Mouse (Mus musculus) inflammation-experienced regulatory T-cells, adult 6 months (primary cell): ENCODE results near the gene Nepn. TPM values are rescaled to one million over a fixed set of nuclear protein-coding genes. Genes with fewer than 3 reads are reported as not detected.
"Not testable (repeated sequence)": the region's sequence is repeated elsewhere in the genome, so short reads cannot be mapped to it uniquely, and the experiment has no call there.

Experiments
- ATAC-seq: one replicate; pipeline ENCODE4 v1.8.0; 2017
- polyA plus RNA-seq, 3 experiments: library from polyadenylated mRNA; unstranded; fragments of 100-300 nt; shearing (Covaris generic); gene quantifications; one replicate each; pipeline ENCODE4 v1.2.1; 2017

The Nepn gene
- not detected for polyA plus RNA-seq

DNA sequence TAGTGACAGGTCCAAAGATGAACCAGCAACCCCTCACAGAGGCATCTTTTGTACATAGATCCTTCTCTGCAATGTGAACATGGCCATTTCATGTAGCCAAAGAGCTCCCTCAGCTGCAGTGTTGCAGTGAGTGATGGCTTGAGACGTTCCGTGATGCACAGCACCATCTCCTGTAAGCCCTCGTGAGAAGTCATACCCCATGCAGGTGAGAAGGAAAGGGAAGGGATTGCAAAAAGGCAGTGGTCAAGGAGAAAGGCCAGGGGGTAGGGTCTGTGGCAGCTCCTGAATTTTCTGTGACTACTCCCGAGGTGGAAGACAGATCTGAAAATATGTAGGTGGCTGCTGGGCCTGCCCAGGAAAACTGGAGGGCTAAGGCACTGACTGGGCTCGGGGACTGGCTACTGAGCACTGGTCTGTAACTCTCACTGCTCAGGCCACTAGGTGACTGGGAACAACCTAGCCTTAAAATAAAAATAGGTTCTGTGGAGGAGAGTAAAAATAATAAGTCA is at the start of gene Nepn:
TSS of gene Nepn (plus strand) at position 51 of the 509 bp plus-strand sequence.
- no peak for ATAC-seq

DNA sequence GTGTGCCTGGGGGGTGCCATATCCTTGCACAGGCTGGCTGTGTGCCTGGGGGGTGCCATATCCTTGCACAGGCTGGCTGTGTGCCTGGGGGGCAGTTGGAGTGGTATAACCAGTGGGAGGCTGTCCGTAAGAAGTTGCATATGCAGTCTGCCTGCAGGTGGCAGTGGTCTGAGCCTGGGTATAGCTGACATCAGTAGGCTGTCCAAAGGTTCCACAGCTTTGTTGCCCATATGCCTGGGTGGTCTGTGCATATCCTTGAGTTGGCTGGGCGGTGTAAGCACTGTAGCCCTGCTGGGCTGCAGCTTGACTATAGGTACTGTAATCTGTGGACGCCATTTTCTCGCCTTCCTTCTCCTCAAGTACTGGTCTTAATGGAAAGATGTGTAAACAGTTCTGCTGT is 45.4 kb upstream of the Nepn start:
- ATAC-seq = not testable (repeated sequence)

- ATAC-seq = no peak
These were observed 35.6 kb upstream of the Nepn start for GRCm38 (mm10) chr10:52353184-52353583.

- ATAC-seq = no peak
These were observed 30.3 kb upstream of the Nepn start, which contains the start of gene Gm26741 for GRCm38 (mm10) chr10:52358467-52358866. Gene Gm26741 (plus strand): TSS chr10:52358767.

DNA sequence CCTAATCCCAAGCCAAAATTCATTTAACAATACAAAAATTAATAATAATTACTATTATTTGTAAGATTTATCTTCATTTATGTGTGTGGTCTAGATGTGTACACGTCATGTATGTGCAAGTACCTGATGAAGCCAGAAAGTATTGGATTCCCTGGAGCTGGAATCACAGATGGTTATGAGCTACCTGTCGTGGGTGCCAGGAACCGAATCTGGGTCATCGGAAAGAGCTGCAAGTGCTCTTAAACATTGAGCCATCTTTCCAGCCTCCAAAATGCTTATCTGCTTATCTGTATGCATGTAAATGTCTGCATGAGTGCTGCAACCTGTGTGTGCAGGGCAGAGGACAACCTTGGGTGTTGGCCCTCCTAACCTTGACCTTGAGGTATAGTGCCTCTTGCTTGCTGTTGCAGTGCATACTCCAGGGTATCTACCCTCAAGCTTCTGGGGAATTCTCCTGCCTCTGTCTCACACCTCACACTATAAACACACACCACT is 28.5 kb upstream of the Nepn start:
- ATAC-seq = no peak

DNA sequence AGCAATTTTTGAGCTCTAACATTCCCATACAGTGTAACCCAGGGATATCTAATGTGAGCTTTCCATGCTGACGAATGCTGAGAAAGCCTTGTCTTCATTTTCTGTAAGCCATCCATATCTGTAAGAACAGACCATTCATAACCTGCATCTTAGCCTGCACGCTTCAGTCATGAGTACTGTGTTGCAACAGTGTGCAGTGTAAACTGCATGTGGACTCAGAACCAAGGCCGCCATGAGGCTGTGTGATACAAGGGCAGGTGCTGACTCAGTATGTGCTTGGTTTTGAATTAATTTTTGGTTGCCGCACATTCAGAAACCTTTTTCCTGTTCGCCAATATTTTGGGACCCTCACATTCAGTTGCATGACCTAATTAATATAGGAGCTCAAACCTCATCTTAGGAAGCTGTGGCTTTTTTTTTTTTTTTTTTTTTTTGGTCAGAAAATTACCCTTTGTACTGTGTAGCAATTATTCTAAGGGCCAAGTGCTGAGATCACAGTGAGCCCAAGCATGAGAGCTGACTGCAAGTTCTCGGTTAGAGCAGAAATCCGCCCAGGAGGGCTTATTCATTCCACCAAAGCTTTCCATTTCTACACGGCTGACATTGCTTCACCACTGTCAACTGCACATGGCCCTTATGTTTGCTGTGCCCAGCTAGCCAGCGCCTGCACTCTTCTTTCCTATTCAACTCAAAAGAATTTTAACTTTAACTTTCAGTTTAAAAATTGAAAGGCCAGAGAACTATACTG is 27.7 kb upstream of the Nepn start:
- no peak for ATAC-seq

GRCm38 (mm10) chr10:52368376-52368775 is 20.4 kb upstream of the Nepn start:
- no peak for ATAC-seq

DNA sequence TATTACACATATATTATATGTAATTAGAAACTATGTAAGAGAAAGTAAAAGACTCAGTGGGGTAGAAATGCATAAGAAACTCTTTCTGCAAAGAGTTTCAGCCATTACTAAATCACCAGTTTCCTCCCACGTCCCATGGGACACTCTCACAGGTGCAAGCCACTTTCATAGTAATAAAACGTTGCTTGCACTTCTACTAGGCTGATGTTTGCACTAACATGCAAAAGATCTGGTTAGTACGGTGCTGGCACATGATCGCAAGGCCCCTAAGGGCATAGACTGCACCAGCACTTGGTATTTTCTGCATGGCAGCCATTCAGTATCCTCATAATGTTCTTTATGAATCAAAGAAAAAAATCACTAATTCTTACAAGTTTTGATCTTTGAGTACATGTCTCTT is 14.9 kb upstream of the Nepn start:
- ATAC-seq = no peak

DNA sequence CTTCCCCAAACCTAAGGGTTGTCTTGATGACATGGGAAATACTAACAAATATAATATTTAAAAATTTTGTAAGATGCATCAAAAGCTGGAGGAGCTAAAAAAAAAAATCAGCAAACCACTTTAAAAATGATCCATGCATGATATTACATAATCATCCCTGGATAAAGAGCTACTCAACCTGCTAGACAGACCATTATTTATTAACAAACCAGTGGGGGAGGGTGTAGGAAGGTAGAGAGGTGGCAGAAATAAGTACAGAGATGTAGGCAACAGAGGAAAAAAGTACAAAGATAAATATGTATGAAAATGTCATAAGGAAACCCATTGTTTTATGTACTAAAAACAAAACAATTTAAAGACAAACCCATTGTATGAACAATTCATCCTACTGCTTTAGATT is 14.1 kb upstream of the Nepn start:
- ATAC-seq = no peak

DNA sequence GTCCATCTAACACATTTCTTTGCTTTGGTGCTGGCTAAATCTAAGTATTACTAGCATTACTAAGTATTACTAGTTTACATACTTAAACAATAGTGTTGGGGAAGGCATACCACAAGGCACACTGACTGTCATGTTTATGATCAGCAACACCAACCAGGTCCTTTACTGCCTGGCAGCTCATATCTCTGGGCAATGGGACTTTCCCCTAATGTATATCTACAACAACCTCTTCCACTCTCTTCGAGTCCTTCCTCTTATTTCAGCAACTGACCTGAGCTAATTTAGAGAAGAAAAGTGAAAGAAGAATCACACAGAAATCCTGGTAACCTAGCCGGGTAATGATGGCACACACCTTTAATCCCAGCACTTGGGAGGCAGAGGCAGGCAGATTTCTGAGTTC is 12.3 kb upstream of the Nepn start:
- ATAC-seq = no peak

DNA sequence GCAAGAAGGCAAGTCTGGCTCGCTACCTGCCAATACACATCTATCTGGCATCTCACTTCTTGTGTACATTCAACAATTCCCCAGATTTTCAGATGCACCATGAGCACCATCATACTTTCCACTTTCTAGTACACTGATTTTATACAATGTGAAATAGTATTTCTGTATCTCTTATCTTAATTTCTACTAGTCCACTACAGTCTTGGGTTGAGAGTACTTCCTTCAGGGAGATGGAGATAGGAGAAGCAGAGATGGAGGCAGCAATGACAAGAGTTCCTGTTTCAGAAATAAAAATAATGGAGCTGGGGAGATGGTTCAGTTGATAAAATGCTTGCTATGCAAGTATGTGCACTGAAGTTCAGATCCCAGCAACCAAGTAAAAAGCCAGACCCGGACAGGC is 11.0 kb upstream of the Nepn start:
- ATAC-seq = no peak

DNA sequence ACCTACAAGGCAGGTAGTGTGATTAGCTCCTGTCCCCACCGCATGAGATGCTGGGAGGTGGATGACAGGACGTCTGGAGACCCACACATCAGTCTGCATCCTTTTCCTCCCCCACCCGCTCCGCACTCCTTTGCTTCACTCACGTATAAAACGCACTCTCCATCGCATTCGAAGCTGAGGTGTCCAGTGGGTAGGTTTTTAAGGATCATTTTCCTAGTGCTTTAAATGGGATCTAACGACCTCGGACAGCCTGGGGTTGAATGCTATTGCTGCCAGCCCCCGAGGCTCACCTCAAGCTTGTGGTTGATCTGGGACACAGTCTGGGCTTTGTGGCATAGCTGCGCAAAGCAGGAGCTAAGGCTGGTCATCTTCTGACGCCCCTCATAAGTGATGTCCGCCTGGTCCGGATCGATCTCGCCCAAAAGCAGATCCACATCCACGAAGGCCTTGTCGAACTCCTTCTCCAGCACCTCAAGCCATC is 7.4 kb upstream of the Nepn start:
- ATAC-seq = peak; percentile 35

- ATAC-seq = peak; percentile 86
These were observed 6.8 kb upstream of the Nepn start, which contains the start of gene Gopc for GRCm38 (mm10) chr10:52381845-52382591. Gene Gopc (minus strand): TSS chr10:52382124.

- ATAC-seq = no peak
These were observed 5.8 kb upstream of the Nepn start for GRCm38 (mm10) chr10:52383022-52383421.

GRCm38 (mm10) chr10:52383522-52383921 is 5.2 kb upstream of the Nepn start:
- ATAC-seq = no peak

DNA sequence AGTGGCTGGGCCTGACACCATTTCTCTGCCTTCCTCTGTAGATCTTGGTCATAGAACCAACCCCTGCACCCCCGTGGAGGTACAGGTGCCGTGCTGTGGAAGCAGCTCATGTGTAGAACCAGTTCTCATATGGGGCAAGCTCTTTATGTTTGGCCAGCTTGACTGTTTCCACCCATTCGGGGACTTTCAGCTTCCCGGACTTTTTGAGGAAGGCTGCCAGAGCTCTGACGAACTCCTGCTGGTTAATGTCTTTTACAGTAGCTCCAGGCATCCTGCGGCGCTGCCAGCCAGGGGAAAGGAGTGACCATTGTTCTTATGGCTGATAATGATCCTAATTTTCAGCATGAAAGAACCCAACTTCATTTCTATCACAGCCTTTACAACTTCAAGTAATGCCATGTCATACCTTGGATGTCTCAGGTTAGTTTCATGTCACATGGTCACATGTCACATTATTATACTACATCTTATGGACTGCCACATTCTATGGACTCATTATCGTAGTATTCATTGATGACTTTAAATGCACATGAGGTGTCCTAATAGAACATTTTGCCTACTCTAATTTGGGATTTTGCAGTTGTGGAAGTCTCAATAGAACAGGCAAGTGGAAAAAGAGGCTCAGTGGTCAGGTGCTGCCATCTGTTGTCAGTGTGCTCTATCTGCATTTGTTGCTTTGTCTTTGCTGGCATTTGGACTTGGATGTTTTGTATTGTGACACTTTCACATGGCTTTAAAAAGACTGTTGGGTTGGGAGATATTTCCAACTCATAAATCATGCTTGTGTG is 3.8 kb upstream of the Nepn start:
- peak; percentile 15 for ATAC-seq

GRCm38 (mm10) chr10:52387192-52387591 is 1.6 kb upstream of the Nepn start:
- no peak for ATAC-seq

DNA sequence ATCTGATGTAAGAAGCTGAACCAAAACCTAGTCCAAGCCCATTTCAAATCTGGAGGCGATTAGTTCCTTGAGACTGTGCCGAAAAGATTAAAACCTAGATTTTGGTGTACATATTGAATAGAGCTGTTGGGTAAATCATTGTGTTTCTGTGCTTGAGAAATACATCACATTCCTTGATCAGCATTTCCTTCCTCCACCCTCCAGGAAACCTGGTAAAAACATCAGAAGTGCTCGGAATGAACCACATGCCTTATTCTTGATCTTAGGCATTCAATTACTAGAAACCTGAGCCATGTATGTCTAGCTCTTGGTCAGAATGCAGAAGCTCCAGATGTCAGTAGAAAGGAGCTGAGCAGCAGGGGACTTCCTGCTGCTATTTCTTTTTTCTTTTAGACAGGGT is 666 bp downstream of the Nepn start:
- no peak for ATAC-seq

- ATAC-seq = no peak
These were observed 2.4 kb downstream of the Nepn start for GRCm38 (mm10) chr10:52391208-52391607.

DNA sequence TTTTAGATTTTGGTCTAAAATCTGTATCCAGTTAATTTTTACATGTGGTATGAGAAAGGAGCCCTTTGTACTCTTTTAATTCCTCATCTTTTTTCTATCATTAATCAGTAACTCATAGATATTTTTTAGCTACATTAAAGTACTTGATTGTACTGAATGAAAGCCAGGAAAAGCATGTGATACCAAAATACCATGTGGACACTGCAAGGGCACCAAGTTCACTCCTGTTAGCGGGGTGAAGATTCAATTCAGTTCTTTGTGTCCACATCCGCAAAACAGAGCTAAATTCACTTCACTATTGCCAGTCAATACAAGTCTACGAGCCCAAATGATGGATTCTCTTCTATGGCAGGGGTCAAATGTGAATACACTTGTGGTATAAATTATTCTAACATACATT is 7.9 kb downstream of the Nepn start:
- ATAC-seq = no peak

DNA sequence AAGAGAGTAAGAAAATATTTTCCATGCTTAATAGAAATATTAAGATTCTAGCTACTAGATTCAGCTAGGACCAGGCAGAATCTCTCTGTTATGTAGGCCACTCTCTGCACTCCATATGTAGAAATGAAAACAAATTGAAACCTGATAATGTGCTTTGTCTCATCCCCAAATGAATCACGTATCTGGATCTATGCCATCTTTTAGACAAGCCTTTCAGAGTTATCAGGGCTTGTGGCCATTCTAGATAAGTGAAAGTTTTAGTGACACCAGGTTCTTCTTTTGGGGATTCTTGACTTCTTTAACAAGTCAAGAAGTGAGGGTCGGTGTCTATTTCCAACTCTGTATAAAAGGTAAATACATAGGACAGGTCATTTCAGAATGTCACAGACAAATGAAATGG is 9.9 kb downstream of the Nepn start:
- ATAC-seq = no peak

GRCm38 (mm10) chr10:52399722-52400121 is 10.9 kb downstream of the Nepn start:
- no peak for ATAC-seq

DNA sequence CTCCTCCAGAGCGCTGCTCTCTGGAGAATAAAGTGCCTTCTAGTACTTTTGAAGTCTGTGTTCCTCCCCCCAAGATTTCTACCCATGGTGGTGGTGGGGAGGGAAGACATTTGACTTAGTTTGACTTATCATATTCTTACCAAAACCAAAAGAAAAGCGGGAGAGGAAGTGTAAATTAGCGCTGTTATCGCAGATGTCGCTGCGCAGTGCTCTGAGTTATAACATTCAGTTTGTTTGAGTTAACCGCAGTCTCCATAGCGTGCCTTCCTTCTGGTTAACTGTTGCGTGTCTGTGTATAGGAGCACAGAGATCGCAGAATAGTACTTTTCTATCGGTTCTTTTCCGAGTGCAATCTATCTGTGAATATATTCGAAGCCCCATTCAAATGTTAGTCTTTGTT is 16.4 kb downstream of the Nepn start:
- ATAC-seq = no peak
